Mouse (Mus musculus) erythroblast, embryonic 14.5 days (primary cell): Measurements from ENCODE around the gene Gm26620. TPM values are rescaled to one million over a fixed set of nuclear protein-coding genes. Genes with fewer than 3 reads are reported as not detected.

Experiments
- H3K27me3 ChIP-seq: 2 replicates; pipeline ENCODE4 v1.6.1; 2012; ENCODE audit warnings: inconsistent platforms; ENCODE audit not compliant: control insufficient read depth
- H3K36me3 ChIP-seq: 2 replicates; pipeline ENCODE4 v1.6.1; 2012; ENCODE audit warnings: mild to moderate bottlenecking, inconsistent platforms; ENCODE audit not compliant: control insufficient read depth
- H3K4me1 ChIP-seq: 2 replicates; pipeline ENCODE4 v1.6.1; 2012; ENCODE audit warnings: inconsistent platforms; ENCODE audit not compliant: control insufficient read depth
- H3K4me3 ChIP-seq: replicated peaks from 2 replicates; pipeline ENCODE3; 2012; ENCODE audit warnings: moderate library complexity, mild to moderate bottlenecking, inconsistent platforms
- H3K9me3 ChIP-seq: 2 replicates; pipeline ENCODE4 v1.6.1; 2012; ENCODE audit warnings: low read length, inconsistent platforms, mixed read lengths; ENCODE audit not compliant: control insufficient read depth
- GATA1 ChIP-seq: IDR thresholded peaks from 2 replicates; pipeline ENCODE4 v1.6.1; 2012; ENCODE audit warnings: low read length, inconsistent platforms, mixed read lengths
- TAL1 ChIP-seq: IDR thresholded peaks from 3 replicates; pipeline ENCODE4 v1.6.1; 2012; ENCODE audit warnings: low read length, inconsistent platforms, mixed read lengths
- polyA plus RNA-seq: library from polyadenylated mRNA; stranded (reverse); fragments of >175 nt; gene quantifications from 2 replicates; pipeline ENCODE4 v1.2.3, GENCODE M21; 2012

The Gm26620 gene
- polyA plus RNA-seq, 1 experiment = 0.28 TPM

DNA sequence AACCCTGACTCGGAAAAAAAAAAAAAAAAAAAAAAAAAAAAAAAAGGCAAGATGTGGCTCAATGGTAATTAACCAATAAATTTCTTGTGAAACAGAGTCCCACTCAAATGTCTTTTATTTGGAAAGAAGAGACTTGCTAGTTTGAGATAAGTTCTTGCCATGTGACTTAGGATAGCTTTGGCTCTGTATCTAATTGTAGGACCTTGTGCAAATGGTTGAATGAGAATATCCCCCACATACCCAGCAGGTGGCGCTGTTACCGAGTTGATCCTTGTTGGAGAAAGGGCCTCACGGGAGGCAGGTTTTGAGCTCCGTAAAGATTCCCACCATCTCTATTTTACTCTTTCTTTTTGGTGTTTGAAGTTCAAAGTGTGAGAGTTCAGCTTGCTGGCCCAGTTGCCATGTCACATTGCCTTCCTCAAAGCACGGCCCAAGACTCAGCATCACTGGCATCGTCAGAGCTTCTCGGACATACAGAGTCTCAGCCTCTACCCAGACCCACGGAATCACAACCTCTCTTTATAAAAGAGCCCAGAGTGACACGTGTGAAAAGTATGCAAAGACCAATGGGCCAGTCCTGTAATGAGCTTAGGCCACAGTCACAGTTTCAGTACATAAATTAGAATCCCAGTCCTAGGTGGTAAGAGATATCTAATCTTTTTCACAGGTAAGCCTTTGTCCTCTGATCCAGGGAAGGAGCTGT, 16.8 kb downstream of the Gm26620 start:
- Histone ChIP-seq H3K27me3 (peaks cover 40% of the 10 kb centered on the region), H3K9me3 (no peaks in the 10 kb centered on the region), H3K4me1 (peaks cover 3% of the 10 kb centered on the region), H3K36me3 (no peaks in the 10 kb centered on the region), H3K4me3 (no peak overlapping the region)
- TF ChIP-seq GATA1 (no peak), TAL1 (no peak)

DNA sequence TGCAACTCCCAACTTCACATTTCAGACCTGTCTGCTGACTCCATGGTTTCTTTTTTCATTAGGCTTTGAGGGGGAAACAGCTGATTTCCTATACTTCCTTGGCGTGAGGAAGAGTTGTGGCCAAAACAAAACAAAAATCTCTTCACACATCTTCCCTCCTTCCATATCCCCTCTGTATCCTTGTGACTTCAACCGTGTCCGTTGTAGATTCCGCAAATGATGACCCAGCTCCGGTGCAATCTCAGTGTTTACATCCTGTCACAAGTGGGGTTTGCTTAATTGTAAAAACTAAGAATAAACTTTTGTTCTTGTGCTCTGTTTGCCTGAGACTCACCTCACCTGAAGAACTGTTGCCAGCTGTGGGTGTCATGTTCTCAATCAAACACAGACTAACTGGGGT, 18.6 kb downstream of the Gm26620 start:
- no peaks in the 10 kb centered on the region for H3K36me3 ChIP-seq
- H3K9me3 ChIP-seq = no peaks in the 10 kb centered on the region; the same call in 1 of the 2 replicates
- H3K4me1 ChIP-seq = peaks cover 6% of the 10 kb centered on the region
- no peak overlapping the region for H3K4me3 ChIP-seq
- H3K27me3 ChIP-seq = peaks cover 40% of the 10 kb centered on the region
- TF ChIP-seq TAL1 (no peak), GATA1 (no peak)

GRCm38 (mm10) chr1:170907111-170907455, 22.2 kb downstream of the Gm26620 start:
- no peaks in the 10 kb centered on the region for H3K36me3 ChIP-seq
- H3K27me3 ChIP-seq = peaks cover 45% of the 10 kb centered on the region
- TF ChIP-seq GATA1 (no peak), TAL1 (no peak)
- H3K4me1 ChIP-seq = peaks cover 3% of the 10 kb centered on the region
- no peaks in the 10 kb centered on the region; the same call in 1 of the 2 replicates for H3K9me3 ChIP-seq
- no peak overlapping the region for H3K4me3 ChIP-seq

- Histone ChIP-seq H3K4me3 (no peak overlapping the region), H3K36me3 (no peaks in the 10 kb centered on the region), H3K4me1 (peaks cover 3% of the 10 kb centered on the region), H3K9me3 (no peaks in the 10 kb centered on the region; the same call in 1 of the 2 replicates), H3K27me3 (peaks cover 42% of the 10 kb centered on the region)
- TF ChIP-seq GATA1 = no peak
- no peak for TF ChIP-seq TAL1
Observed at GRCm38 (mm10) chr1:170907456-170908191, 22.8 kb downstream of the Gm26620 start.

- TF ChIP-seq GATA1 (no peak), TAL1 (no peak)
- Histone ChIP-seq H3K4me3 (no peak overlapping the region), H3K9me3 (no peaks in the 10 kb centered on the region; the same call in 1 of the 2 replicates), H3K27me3 (peaks cover 39% of the 10 kb centered on the region), H3K36me3 (no peaks in the 10 kb centered on the region), H3K4me1 (peaks cover 3% of the 10 kb centered on the region)
Observed at GRCm38 (mm10) chr1:170908341-170908740, 23.5 kb downstream of the Gm26620 start.

GRCm38 (mm10) chr1:170911907-170912660, 27.2 kb downstream of the Gm26620 start:
- no peak for TF ChIP-seq TAL1
- TF ChIP-seq GATA1 = no peak
- H3K27me3 ChIP-seq = peaks cover 24% of the 10 kb centered on the region

GRCm38 (mm10) chr1:170912891-170913615, 28.2 kb downstream of the Gm26620 start, which contains the start of gene Fcrlb:
Gene Fcrlb, minus strand, starts transcription at chr1:170912941.
- H3K27me3 ChIP-seq = peaks cover 14% of the 10 kb centered on the region
- H3K4me3 ChIP-seq = no peak within 1 kb of the TSS

More at GRCm38 (mm10) chr1:170911907-170912660, 27.2 kb downstream of the Gm26620 start:
- H3K4me3 ChIP-seq = no peak overlapping the region
- peaks cover 3% of the 10 kb centered on the region for H3K4me1 ChIP-seq
- no peaks in the 10 kb centered on the region; the same call in 1 of the 2 replicates for H3K9me3 ChIP-seq
- H3K36me3 ChIP-seq = no peaks in the 10 kb centered on the region

GRCm38 (mm10) chr1:170915657-170916056, 30.8 kb downstream of the Gm26620 start:
- Histone ChIP-seq H3K27me3 (peaks cover 3% of the 10 kb centered on the region; the same call in 1 of the 2 replicates), H3K4me1 (no peaks in the 10 kb centered on the region), H3K36me3 (no peaks in the 10 kb centered on the region), H3K9me3 (no peaks in the 10 kb centered on the region), H3K4me3 (no peak overlapping the region)
- TF ChIP-seq TAL1 (no peak), GATA1 (no peak)

More at GRCm38 (mm10) chr1:170912891-170913615, 28.2 kb downstream of the Gm26620 start, which contains the start of gene Fcrlb:
- no peaks in the 10 kb centered on the region for H3K9me3 ChIP-seq
- TF ChIP-seq TAL1 (no peak), GATA1 (no peak)
- no peaks in the 10 kb centered on the region for H3K36me3 ChIP-seq
- H3K4me1 ChIP-seq = peaks cover 3% of the 10 kb centered on the region; the same call in 1 of the 2 replicates
